Mouse (Mus musculus) heart, adult 2 months (tissue): ENCODE results near the gene Gm6217.

Experiments
- EP300 ChIP-seq: fragments of 200-500 bp; IDR thresholded peaks from 2 replicates; pipeline ENCODE4 v1.6.1; 2011; ENCODE audit warnings: low read depth, low read length, control low read depth; ENCODE audit not compliant: insufficient read depth
- POLR2A ChIP-seq: fragments of 200-500 bp; IDR thresholded peaks from 2 replicates; pipeline ENCODE4 v1.6.1; 2011; ENCODE audit warnings: mild to moderate bottlenecking, low read depth, low read length, control low read depth; ENCODE audit not compliant: insufficient read depth

DNA sequence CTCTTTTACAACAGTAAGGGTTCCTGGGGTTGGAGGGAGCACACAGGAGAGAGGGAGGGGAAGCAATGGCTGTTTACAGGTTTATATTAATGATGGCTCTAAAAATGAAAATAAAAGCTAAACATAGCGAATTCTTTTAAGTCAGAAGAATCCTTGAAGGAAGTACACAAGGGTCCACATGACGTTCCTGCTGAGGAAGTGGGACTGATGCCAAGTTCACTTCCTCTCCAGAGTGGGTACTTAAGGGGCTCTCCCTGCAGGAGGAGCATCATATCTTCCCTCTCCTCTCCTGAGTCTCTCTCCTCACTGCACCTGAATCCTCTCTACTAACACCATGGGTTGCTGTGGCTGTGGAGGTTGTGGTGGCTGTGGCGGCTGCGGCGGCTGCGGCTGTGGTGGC lies 6.5 kb downstream of the Gm6217 start, which contains the start of gene A030014E15Rik:
- TF ChIP-seq POLR2A (no peak), EP300 (no peak)
